Mouse (Mus musculus): ENCODE results near the gene Ttc7b. TPM values are rescaled to one million over a fixed set of nuclear protein-coding genes. Genes with fewer than 3 reads are reported as not detected.

The Ttc7b gene
- polyA plus RNA-seq, 1 experiment from 2014 or later = 6.3 TPM

DNA sequence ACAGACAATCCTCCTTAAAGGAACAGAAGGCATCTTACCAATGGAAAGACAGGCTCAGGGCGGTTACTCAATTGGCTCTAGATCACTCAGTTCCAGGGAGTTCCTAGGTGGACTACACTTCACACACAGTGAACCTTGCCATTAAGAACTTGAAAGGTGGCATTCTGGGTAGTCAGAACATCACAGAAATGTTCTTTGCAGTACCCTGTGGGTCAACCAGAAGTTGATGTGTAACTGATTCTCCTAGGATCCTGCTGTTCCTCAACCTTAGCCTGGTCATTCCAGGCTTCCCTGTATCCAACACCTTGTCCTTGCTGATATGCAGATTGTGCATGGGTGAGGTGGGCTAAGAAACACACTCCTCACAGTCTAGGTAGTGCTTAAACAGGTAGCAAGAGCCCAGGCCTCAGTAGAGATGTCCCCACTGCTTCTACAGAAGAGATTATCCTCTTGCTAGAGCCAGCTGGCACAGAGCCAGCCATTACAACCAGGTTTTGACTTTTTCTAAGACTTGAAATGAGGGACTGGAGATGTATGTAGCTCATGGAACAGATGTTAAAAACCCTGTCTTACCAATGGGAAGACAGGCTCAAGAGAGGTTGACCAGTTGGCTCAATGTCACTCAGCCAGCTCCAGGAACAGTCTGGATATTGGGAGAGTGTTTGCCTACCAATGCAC lies 4.3 kb downstream of the Ttc7b start:
- 96% methylated on average over 1 of the region's 1 CpGs for WGBS

DNA sequence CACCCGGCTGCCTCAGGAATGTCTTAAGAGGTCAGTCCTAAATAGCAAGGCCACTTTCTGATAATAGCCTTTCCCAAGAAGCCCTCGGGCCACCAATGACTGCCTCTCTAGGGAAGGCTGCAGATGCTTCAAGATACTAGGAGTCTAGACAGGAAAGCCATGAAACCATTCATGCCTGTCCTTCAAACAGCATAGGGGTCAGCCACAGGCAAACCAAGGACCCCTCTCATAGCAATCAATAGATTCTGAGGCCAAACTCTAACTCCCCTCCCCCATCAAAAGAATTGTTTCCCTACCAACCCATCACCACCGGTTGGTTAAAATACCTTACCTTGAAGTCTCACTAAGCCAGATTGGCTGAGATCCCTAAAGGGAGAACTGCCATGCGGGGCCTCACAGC lies 5.1 kb downstream of the Ttc7b start:
- H3K27ac ChIP-seq (ENCODE audit: low read depth, low read length) = no peak overlapping the region
- H3K4me1 ChIP-seq (ENCODE audit: control insufficient read depth, insufficient read depth, low read length) = peaks cover 13% of the 10 kb centered on the region; the same call in 1 of the 2 replicates
- no peaks in the 10 kb centered on the region for H3K9me3 ChIP-seq (replicated peaks; ENCODE audit: control insufficient read depth, low read length)
- no peak overlapping the region for H3K9ac ChIP-seq (ENCODE audit: low read length)
- WGBS = 94% methylated on average over 4 of the region's 4 CpGs
- no peaks in the 10 kb centered on the region for H3K27me3 ChIP-seq (replicated peaks; ENCODE audit: control insufficient read depth, insufficient read depth, low read length)
- ATAC-seq (no peak), DNase-seq (ENCODE audit: low spot score) (no peak)
- H3K36me3 ChIP-seq (ENCODE audit: control insufficient read depth, insufficient read depth, low read length) = peaks cover 3% of the 10 kb centered on the region; the same call in 1 of the 2 replicates
- no peak overlapping the region for H3K4me2 ChIP-seq (ENCODE audit: low read length)
- H3K4me3 ChIP-seq (ENCODE audit: low read depth, low read length) = no peak overlapping the region

More for the DNA sequence above, 4.3 kb downstream of the Ttc7b start:
- ATAC-seq (no peak), DNase-seq (ENCODE audit: low spot score) (no peak)
- no peak overlapping the region for H3K4me2 ChIP-seq (ENCODE audit: low read length)
- no peak overlapping the region for H3K4me3 ChIP-seq (ENCODE audit: low read depth, low read length)
- no peak overlapping the region for H3K27ac ChIP-seq (ENCODE audit: low read depth, low read length)
- peaks cover 3% of the 10 kb centered on the region; the same call in 1 of the 2 replicates for H3K36me3 ChIP-seq (ENCODE audit: control insufficient read depth, insufficient read depth, low read length)
- peaks cover 13% of the 10 kb centered on the region; the same call in 1 of the 2 replicates for H3K4me1 ChIP-seq (ENCODE audit: control insufficient read depth, insufficient read depth, low read length)
- no peak overlapping the region for H3K9ac ChIP-seq (ENCODE audit: low read length)
- H3K27me3 ChIP-seq (replicated peaks; ENCODE audit: control insufficient read depth, insufficient read depth, low read length) = no peaks in the 10 kb centered on the region
- H3K9me3 ChIP-seq (replicated peaks; ENCODE audit: control insufficient read depth, low read length) = no peaks in the 10 kb centered on the region

DNA sequence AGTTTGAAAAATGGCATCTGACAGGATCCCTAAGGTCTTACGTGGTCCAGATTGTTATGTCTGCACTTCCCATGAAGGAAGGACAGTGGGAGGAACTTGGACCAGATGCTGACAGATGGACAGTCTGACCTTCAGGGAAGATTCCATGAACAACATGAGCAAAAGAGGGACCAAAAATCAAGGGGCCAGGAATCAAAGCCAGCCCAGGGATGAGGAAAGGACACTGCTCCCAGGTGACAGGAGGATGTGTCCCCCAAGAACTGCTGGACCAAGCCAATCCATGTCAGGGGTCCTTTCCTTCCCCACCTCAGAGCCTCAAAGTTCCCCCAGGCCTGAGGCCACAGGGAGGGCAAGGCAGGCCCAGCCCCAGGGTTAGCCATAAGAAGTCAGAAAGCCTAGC lies 6.0 kb downstream of the Ttc7b start:
- ATAC-seq = no peak
- no peaks in the 10 kb centered on the region for H3K27me3 ChIP-seq (replicated peaks; ENCODE audit: control insufficient read depth, insufficient read depth, low read length)
- 91% methylated on average over 1 of the region's 1 CpGs for WGBS
- H3K36me3 ChIP-seq (ENCODE audit: control insufficient read depth, insufficient read depth, low read length) = peaks cover 3% of the 10 kb centered on the region; the same call in 1 of the 2 replicates
- DNase-seq (ENCODE audit: low spot score) = no peak
- H3K4me2 ChIP-seq (ENCODE audit: low read length) = no peak overlapping the region
- H3K27ac ChIP-seq (ENCODE audit: low read depth, low read length) = no peak overlapping the region
- peaks cover 9% of the 10 kb centered on the region; the same call in 1 of the 2 replicates for H3K4me1 ChIP-seq (ENCODE audit: control insufficient read depth, insufficient read depth, low read length)
- H3K4me3 ChIP-seq (ENCODE audit: low read depth, low read length) = no peak overlapping the region
- no peaks in the 10 kb centered on the region for H3K9me3 ChIP-seq (replicated peaks; ENCODE audit: control insufficient read depth, low read length)
- H3K9ac ChIP-seq (ENCODE audit: low read length) = no peak overlapping the region

DNA sequence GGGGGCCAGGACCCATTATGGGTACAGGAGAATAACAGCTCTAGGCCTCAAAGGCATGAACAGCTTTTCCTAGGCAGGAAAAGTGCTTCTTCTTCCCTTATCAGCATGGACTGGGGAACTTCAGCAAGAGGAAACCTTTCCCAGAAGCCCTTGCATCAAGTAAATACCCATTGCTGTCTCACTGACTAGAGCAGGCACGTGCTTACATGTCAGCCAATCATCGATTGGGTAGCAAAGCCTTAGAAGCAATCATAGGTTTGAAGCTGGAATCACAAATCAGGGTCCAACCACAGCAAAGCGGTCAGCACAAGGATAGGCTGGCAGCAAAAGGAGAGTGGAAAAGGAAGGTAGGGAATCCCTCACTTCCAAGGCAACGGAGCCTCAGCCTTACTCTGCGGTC lies 7.5 kb downstream of the Ttc7b start:
- Histone ChIP-seq H3K36me3 (ENCODE audit: control insufficient read depth, insufficient read depth, low read length) (peaks cover 3% of the 10 kb centered on the region; the same call in 1 of the 2 replicates), H3K9me3 (replicated peaks; ENCODE audit: control insufficient read depth, low read length) (no peaks in the 10 kb centered on the region), H3K4me3 (ENCODE audit: low read depth, low read length) (no peak overlapping the region), H3K9ac (ENCODE audit: low read length) (no peak overlapping the region), H3K27ac (ENCODE audit: low read depth, low read length) (no peak overlapping the region), H3K27me3 (replicated peaks; ENCODE audit: control insufficient read depth, insufficient read depth, low read length) (no peaks in the 10 kb centered on the region), H3K4me2 (ENCODE audit: low read length) (no peak overlapping the region), H3K4me1 (ENCODE audit: control insufficient read depth, insufficient read depth, low read length) (no peaks in the 10 kb centered on the region)
- 94% methylated on average over 5 of the region's 5 CpGs for WGBS
- ATAC-seq (no peak), DNase-seq (ENCODE audit: low spot score) (no peak)

DNA sequence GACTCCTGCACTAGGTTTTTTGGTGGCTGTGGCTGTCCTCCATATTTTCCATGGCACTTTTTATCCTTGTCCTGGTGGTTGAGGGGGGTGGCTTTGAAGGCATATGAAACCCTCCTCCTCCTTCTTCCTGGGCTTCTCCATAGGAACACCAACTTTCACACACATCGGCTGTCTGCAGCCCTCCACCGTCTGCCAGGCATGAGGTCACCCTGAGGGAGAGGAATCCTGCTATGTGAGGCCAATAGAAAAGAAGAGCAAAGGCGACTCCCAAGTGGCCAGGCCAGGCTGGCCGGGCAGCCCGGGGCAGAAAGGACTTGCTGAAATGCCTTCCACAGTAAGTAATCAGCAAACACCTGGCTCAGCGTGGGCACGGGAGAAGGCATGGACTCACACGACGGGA lies 8.0 kb downstream of the Ttc7b start:
- Histone ChIP-seq H3K4me2 (ENCODE audit: low read length) (no peak overlapping the region), H3K4me3 (ENCODE audit: low read depth, low read length) (no peak overlapping the region)
- 92% methylated on average over 9 of the region's 9 CpGs for WGBS

DNA sequence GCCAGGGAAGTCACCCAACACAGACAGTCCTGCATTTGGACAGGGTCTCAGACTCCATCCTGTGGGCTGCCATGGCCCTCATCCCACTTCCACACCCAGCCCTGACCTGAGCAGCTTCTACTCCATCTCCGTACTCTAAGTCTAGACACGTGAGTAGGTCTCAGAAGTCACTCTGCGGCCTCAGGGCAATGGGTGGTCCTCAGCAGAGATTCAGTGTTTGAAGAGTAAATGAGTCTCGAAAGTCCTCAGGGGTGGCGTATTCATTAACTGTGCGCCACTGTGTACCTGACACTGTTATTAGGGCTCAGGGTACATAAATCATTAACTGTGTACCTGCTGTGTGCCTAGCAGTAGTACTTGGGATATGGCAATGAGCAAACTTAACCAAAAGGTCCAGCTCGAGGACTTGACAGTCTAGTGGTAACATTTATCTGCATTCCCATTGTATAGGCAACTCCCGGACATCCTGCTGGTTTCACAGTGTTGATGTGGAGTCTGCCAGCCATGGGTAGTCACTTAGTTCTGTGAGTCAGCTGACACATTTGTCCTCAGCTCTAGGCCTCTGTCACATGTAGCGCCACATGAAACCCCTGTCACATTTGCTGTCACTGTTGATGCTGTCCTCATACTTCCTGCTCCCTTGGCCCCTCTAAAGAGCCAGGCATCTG lies 10.9 kb downstream of the Ttc7b start:
- Histone ChIP-seq H3K27me3 (replicated peaks; ENCODE audit: control insufficient read depth, insufficient read depth, low read length) (no peaks in the 10 kb centered on the region), H3K9me3 (replicated peaks; ENCODE audit: control insufficient read depth, low read length) (no peaks in the 10 kb centered on the region), H3K4me1 (ENCODE audit: control insufficient read depth, insufficient read depth, low read length) (no peaks in the 10 kb centered on the region), H3K27ac (ENCODE audit: low read depth, low read length) (no peak overlapping the region), H3K9ac (ENCODE audit: low read length) (no peak overlapping the region), H3K4me3 (ENCODE audit: low read depth, low read length) (no peak overlapping the region), H3K36me3 (ENCODE audit: control insufficient read depth, insufficient read depth, low read length) (peaks cover 3% of the 10 kb centered on the region; the same call in 1 of the 2 replicates), H3K4me2 (ENCODE audit: low read length) (no peak overlapping the region)
- ATAC-seq = no peak
- DNase-seq (ENCODE audit: low spot score) = no peak
- WGBS = 86% methylated on average over 9 of the region's 9 CpGs

More for the DNA sequence above, 8.0 kb downstream of the Ttc7b start:
- Histone ChIP-seq H3K9me3 (replicated peaks; ENCODE audit: control insufficient read depth, low read length) (no peaks in the 10 kb centered on the region), H3K36me3 (ENCODE audit: control insufficient read depth, insufficient read depth, low read length) (peaks cover 3% of the 10 kb centered on the region; the same call in 1 of the 2 replicates), H3K4me1 (ENCODE audit: control insufficient read depth, insufficient read depth, low read length) (no peaks in the 10 kb centered on the region), H3K9ac (ENCODE audit: low read length) (no peak overlapping the region), H3K27me3 (replicated peaks; ENCODE audit: control insufficient read depth, insufficient read depth, low read length) (no peaks in the 10 kb centered on the region), H3K27ac (ENCODE audit: low read depth, low read length) (no peak overlapping the region)
- DNase-seq (ENCODE audit: low spot score) (no peak), ATAC-seq (no peak)

DNA sequence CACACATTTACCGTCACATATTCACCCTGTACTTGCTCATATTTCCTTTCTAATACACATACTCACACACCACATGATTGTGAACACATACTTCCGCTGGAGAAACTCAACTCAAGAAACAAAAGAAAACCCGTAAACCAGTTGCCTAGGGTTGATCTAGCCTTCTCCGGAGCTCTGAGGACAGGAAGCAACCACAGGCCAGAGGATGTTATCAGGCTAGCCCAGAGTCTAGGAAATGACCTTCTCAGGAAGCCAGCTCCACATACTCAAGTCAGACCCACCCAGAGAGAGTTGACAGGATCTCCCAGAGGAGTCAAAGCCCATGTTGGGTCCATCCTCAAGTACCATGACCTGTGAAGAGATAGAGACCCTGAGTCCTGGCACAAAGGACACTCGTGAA lies 12.0 kb downstream of the Ttc7b start:
- Histone ChIP-seq H3K27me3 (replicated peaks; ENCODE audit: control insufficient read depth, insufficient read depth, low read length) (no peaks in the 10 kb centered on the region), H3K9me3 (replicated peaks; ENCODE audit: control insufficient read depth, low read length) (no peaks in the 10 kb centered on the region), H3K4me2 (ENCODE audit: low read length) (no peak overlapping the region), H3K36me3 (ENCODE audit: control insufficient read depth, insufficient read depth, low read length) (peaks cover 3% of the 10 kb centered on the region; the same call in 1 of the 2 replicates), H3K27ac (ENCODE audit: low read depth, low read length) (no peak overlapping the region), H3K4me3 (ENCODE audit: low read depth, low read length) (no peak overlapping the region), H3K4me1 (ENCODE audit: control insufficient read depth, insufficient read depth, low read length) (no peaks in the 10 kb centered on the region), H3K9ac (ENCODE audit: low read length) (no peak overlapping the region)
- no peak for ATAC-seq
- 95% methylated on average over 5 of the region's 5 CpGs for WGBS
- DNase-seq (ENCODE audit: low spot score) = no peak

DNA sequence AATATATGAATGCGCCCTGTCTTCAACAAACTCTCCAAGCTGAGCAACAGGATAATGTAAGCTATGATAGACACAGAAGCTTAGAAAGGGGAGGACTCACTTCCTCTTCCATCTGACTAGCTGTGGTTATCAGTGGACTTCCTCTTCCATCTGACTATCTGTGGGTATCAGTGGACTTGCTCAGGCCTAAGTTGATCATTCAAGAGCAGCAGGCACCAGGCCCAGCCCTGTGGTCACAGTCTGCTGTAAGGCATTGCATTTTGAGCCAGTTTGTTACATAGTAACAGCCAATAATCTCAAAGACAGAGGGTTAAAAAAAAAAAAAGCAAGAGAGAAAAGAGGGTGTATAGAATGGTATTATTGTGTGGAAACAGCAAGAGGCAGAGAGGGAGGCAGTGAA lies 15.1 kb downstream of the Ttc7b start:
- Histone ChIP-seq H3K9ac (ENCODE audit: low read length) (no peak overlapping the region), H3K4me1 (ENCODE audit: control insufficient read depth, insufficient read depth, low read length) (no peaks in the 10 kb centered on the region), H3K27ac (ENCODE audit: low read depth, low read length) (no peak overlapping the region), H3K9me3 (replicated peaks; ENCODE audit: control insufficient read depth, low read length) (no peaks in the 10 kb centered on the region), H3K4me2 (ENCODE audit: low read length) (no peak overlapping the region), H3K27me3 (replicated peaks; ENCODE audit: control insufficient read depth, insufficient read depth, low read length) (no peaks in the 10 kb centered on the region), H3K36me3 (ENCODE audit: control insufficient read depth, insufficient read depth, low read length) (no peaks in the 10 kb centered on the region), H3K4me3 (ENCODE audit: low read depth, low read length) (no peak overlapping the region)
- WGBS = 94% methylated on average over 1 of the region's 1 CpGs
- DNase-seq (ENCODE audit: low spot score) (no peak), ATAC-seq (no peak)

DNA sequence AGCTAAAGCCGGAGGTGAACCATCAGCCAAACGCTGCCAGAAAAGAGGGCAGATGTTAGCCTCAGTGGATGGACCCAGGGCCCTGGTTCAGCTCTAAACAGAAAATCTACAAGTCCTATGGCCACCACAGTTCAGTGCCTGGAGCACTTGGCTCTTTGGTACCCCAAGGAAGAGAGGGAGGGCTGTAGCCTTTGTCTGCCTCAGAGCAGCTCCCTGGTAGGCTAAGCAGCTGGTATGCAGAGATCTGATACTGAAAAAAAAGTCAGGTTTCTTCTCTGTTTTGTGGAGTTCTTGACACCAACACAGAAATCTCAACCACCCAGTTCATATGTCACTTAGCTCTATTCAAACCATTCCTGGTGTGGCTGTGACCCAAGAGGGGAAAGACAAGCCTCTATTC lies 16.0 kb downstream of the Ttc7b start:
- WGBS = 93% methylated on average over 2 of the region's 2 CpGs
- no peak for DNase-seq (ENCODE audit: low spot score)
- Histone ChIP-seq H3K4me3 (ENCODE audit: low read depth, low read length) (no peak overlapping the region), H3K36me3 (ENCODE audit: control insufficient read depth, insufficient read depth, low read length) (peaks cover 5% of the 10 kb centered on the region), H3K4me2 (ENCODE audit: low read length) (no peak overlapping the region), H3K27ac (ENCODE audit: low read depth, low read length) (no peak overlapping the region), H3K9me3 (replicated peaks; ENCODE audit: control insufficient read depth, low read length) (no peaks in the 10 kb centered on the region), H3K27me3 (replicated peaks; ENCODE audit: control insufficient read depth, insufficient read depth, low read length) (no peaks in the 10 kb centered on the region), H3K4me1 (ENCODE audit: control insufficient read depth, insufficient read depth, low read length) (no peaks in the 10 kb centered on the region), H3K9ac (ENCODE audit: low read length) (no peak overlapping the region)
- ATAC-seq = no peak

All from forebrain, embryonic 14.5 days (tissue).